Mouse (Mus musculus) monocyte, adult 5-6 weeks (primary cell): Measurements from ENCODE around the gene Net1. TPM values are rescaled to one million over a fixed set of nuclear protein-coding genes. Genes with fewer than 3 reads are reported as not detected.

Experiments used
- ATAC-seq: fragments of 153-309, 156-312 bp; replicated peaks from 2 replicates; pipeline ENCODE4 v1.8.0; 2017; ENCODE audit warnings: mild to moderate bottlenecking; ENCODE audit not compliant: low TSS enrichment, insufficient number of reproducible peaks, severe bottlenecking, poor library complexity, low FRiP score
- total RNA-seq: library from RNA; stranded (forward); fragments of 200-1000, 200-491, 200-594 nt; gene quantifications from 3 replicates; pipeline ENCODE4 v1.2.3, GENCODE M21; 2017

Gene Net1
- total RNA-seq, 1 experiment from 2014 or later = 25.9 TPM

GRCm38 (mm10) chr13:3893126-3893734, 24.8 kb downstream of the Net1 start:
- peak; percentile 83 for ATAC-seq

GRCm38 (mm10) chr13:3892601-3893000, 25.4 kb downstream of the Net1 start:
- no peak for ATAC-seq

GRCm38 (mm10) chr13:3891479-3892087, 26.4 kb downstream of the Net1 start:
- no peak for ATAC-seq

GRCm38 (mm10) chr13:3890061-3890460, 28.0 kb downstream of the Net1 start:
- ATAC-seq = no peak

- no peak for ATAC-seq
These were observed 28.9 kb downstream of the Net1 start for GRCm38 (mm10) chr13:3889111-3889510.

- no peak for ATAC-seq
These were observed 31.4 kb downstream of the Net1 start for GRCm38 (mm10) chr13:3886663-3887062.

DNA sequence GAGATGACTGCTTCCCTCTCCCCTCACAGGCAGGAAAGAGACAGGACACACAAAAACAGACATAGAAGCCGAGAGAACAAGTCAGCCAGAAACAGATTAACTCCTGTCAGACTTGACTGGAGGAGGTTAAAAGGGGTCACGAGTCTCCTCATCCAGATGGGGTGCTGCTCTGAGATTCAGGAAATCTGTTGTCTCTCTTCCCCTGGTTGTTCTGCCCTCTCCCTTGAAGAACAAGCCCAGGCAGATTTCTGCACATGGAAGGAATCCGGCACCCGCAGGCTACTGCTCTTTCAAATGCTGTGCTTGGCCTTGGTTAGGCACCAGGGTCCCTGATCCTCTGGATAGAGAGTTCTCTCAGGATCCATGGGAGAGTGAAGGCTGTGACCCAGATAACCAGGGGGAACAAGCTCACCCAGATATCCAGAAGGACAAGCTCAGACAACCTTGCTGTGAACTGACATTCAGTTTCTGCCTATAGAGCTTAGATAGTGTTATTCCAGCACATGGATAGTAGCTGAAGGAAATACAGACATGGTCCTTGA, 40.3 kb downstream of the Net1 start:
- no peak for ATAC-seq

DNA sequence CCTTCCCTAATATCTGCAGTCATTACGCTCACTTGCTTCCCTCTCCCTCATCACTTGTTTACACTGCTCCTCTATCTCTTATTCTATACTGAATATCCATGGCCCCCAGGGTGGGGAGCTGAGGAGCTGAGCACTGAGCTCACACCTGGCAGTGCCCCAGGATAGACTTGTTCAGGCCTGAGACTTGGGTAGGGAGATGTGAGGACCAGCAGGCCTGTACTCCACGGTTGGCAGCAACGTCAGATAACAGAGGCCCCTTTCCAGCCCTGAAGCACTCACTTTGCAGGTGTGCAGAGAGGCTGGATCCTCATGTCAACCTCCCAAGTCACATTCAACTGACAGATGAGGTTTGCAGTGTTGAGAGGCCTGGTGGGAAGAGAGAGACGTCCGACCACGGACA, 40.8 kb downstream of the Net1 start:
- 0 out of 2 replicates have a peak, but pooled peaks have one; percentile 40 for ATAC-seq

GRCm38 (mm10) chr13:3876448-3876847, 41.6 kb downstream of the Net1 start:
- ATAC-seq = no peak

DNA sequence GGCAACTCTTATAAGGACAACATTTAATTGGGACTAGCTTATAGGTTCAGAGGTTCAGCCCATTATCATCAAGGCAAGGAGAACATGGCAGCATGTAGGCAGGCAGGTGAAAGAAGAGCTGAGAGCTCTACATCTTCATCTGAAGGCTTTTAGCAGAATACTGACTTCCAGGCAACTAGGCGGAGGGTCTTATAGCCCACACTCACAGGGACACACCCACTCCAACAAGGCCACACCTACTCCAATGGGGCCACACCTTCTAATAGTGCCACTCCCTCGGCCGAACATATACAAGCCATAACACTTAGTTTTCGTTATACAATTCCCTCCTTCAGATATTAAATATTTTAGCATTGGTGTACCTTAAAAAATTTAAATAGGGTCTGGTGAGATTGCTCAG, 45.2 kb downstream of the Net1 start:
- no peak for ATAC-seq

DNA sequence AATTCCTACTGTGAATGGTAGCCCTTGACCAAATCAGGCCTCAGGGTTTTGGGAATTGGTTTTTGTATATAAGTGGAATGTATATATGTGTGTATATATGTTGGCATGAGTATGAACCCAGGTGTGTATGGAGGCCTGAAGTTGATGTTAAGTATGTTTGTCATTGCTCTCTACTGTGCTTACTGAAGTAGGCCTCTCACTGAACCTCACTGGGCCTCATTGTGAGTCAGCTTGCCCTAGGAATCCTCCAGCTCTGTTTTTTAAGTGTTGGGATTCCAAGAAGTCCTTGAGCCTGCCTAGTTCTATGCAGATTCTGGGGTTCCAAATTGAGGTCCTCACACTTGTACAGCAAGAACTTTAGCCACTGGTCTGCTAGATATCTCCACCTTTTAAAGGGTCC, 48.1 kb downstream of the Net1 start:
- no peak for ATAC-seq

- ATAC-seq = no peak
These were observed 50.9 kb downstream of the Net1 start for GRCm38 (mm10) chr13:3867158-3867557.

- ATAC-seq = no peak
These were observed 51.5 kb downstream of the Net1 start for GRCm38 (mm10) chr13:3866355-3867052.

GRCm38 (mm10) chr13:3865648-3866354, 52.2 kb downstream of the Net1 start:
- ATAC-seq = 0 out of 2 replicates have a peak, but pooled peaks have one; percentile 17

DNA sequence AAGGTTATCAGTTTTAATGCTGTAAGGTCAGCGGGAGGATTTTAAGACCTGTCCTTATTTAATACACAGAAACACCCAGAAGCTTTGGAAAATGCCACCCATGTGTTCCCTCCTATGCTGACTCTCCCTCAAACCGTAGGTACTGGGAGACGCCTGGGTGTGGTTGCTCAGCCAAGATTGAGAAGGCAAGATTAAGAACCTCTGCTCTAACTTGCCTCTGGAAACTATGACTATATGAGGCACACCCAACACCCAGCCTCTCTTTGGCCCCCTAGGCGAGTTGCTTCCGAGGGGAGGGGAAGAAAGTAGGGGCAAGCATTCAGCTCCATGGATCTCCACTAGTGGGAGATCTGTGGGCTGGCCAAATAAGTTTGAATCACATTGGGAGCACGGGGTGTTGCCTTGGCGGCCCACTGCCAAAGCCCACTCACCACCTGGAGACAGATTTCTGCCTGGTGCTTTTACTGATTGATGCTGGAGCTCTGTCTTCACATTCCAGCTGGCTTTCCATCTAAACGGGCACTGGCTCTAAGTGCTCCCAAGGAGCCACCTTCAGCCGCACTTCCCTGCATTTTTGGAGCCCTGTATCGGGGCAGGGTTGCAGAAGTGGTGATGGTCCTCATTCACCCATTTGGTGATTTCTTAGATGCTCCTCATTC, 55.0 kb downstream of the Net1 start:
- no peak for ATAC-seq

DNA sequence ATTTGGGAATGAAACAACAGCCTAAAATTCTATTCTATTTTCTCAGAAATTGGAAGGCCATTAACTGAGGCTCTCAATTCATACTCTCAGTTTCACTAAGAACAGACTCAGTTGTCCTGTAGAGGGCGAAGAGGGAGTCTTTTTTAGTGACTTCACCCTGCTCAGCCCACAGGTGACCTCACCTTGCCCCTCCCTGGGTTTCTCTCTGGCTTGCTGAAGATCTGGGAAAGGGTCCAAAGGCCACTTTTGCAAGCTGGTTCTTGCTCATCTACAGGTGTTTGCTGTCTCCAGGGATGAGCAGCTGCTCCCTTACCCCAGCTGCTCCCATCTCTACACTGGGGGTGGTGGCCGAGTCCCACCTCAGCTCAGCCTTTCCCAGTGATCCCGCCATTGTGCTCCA, 55.7 kb downstream of the Net1 start:
- no peak for ATAC-seq

DNA sequence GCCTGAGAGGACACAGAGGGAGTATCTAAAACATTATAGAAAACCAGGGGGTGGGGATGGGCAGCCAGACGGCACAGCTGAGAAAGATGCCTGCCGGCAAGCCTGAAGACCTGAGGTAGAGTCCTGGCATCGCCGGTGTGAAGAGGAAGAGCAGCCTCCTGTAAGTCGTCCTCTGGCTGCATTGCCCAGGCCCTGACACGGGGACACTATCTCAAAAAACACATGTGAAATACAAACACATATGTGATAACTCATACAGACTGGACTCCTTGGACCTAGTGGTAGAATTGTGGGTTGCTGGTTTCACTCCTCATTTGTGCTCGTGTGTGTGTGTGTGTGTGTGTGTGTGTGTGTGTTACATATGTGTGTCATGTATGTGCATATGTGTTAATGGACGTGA, 56.8 kb downstream of the Net1 start:
- ATAC-seq = no peak

DNA sequence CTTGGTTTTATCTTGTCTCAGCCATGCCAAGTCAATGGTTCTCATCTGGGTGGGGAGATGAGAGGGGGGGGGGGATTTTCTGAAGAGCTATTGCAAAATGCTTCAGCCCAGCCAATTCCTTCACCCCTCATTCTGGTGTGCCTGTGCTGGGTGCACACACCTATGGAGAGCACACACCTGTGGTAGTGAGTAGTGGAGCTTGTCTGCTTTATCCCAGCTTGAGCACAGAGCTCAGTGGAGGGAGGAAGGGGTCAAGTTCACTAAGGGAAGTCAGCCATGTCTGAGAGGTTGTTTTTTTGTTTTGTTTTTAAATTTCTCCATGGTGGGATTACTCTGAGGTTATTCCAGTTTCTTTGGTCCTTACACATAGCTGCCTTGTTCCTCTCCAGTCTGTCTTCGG, 61.8 kb downstream of the Net1 start:
- ATAC-seq = no peak

- no peak for ATAC-seq
These were observed 63.2 kb downstream of the Net1 start for GRCm38 (mm10) chr13:3854856-3855255.
